24 mouse cellular contexts compared by ENCODE assay signal in the genomic region with DNA sequence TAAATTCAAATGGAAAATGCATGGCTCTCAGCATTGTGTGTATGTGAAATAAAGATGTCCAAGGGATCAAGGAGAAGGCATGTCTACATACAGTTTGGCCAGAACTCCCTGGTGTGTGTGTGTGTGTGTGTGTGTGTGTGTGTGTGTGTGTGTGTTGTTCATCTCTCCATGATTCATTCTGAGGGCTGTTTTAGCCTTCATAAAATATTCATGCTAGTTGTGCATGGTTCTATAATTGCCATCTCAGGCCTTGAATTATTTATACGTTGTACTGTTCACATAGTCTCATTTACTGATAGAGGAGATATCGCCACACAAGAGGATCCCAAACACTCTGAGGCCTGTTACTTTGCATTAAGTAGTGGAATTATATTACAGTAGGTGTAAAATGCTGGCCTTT.
DNase-seq lines count a peak whose midpoint lies in the region; ATAC-seq lines count a peak whose summit lies in the region.
"Had no signal": no experiment of that assay in that cellular context is flagged by ENCODE, and none has a peak within 500 bp of the region (broad histone marks: within the 10 kb centered on the region; RNA-seq: fewer than 3 reads in every experiment).

No protein-coding gene starts in this region.

- H3K27ac ChIP-seq in forebrain, embryonic 14.5 days (ENCODE audit: low read depth, low read length): no peak overlapping the region
- no peak overlapping the region for H3K27ac ChIP-seq in forebrain, embryonic 15.5 days (replicated peaks)
- peak overlapping the region; percentile 42; the same call in 1 of the 2 replicates for H3K27ac ChIP-seq in midbrain, embryonic 12.5 days (replicated peaks)
- H3K27ac ChIP-seq in midbrain, embryonic 10.5 days (replicated peaks): no peak overlapping the region
- no peak overlapping the region for H3K27ac ChIP-seq in midbrain, embryonic 15.5 days
- H3K27ac ChIP-seq in neural tube, embryonic 15.5 days (replicated peaks): peak overlapping the region; percentile 37; the same call in 1 of the 2 replicates
- H3K27ac ChIP-seq: embryonic facial prominence, embryonic 15.5 days; forebrain, embryonic 10.5 days; heart, embryonic 10.5 days had no signal

- 81% methylated on average over 2 of the region's 2 CpGs for WGBS in forebrain, embryonic 14.5 days
- 65% methylated on average over 2 of the region's 2 CpGs for WGBS in forebrain, embryonic 15.5 days
- WGBS in midbrain, embryonic 12.5 days: 68% methylated on average over 2 of the region's 2 CpGs
- WGBS in midbrain, embryonic 10.5 days: 85% methylated on average over 2 of the region's 2 CpGs
- WGBS in midbrain, embryonic 15.5 days: 37% methylated on average over 2 of the region's 2 CpGs
- WGBS in neural tube, embryonic 15.5 days: 63% methylated on average over 2 of the region's 2 CpGs

- H3K4me2 ChIP-seq in forebrain, embryonic 14.5 days (ENCODE audit: low read length): no peak overlapping the region
- H3K4me2 ChIP-seq in forebrain, embryonic 15.5 days (replicated peaks): no peak overlapping the region
- no peak overlapping the region for H3K4me2 ChIP-seq in midbrain, embryonic 12.5 days (replicated peaks)
- no peak overlapping the region for H3K4me2 ChIP-seq in midbrain, embryonic 15.5 days
- no peak overlapping the region for H3K4me2 ChIP-seq in neural tube, embryonic 15.5 days
- H3K4me2 ChIP-seq: embryonic facial prominence, embryonic 15.5 days had no signal

- ATAC-seq in forebrain, embryonic 14.5 days: no peak
- ATAC-seq in forebrain, embryonic 15.5 days (replicated peaks): no peak
- ATAC-seq in midbrain, embryonic 12.5 days (ENCODE audit: low FRiP score, low read depth): no peak
- peak; percentile 59 for ATAC-seq in midbrain, embryonic 15.5 days (replicated peaks)
- no peak for ATAC-seq in neural tube, embryonic 15.5 days (ENCODE audit: low FRiP score)
- ATAC-seq: CD4-positive, CD25-positive, alpha-beta regulatory T cell, adult 4 months; forebrain, embryonic 16.5 days had no signal

- H3K4me3 ChIP-seq in forebrain, embryonic 14.5 days (ENCODE audit: low read depth, low read length): no peak overlapping the region
- H3K4me3 ChIP-seq in forebrain, embryonic 15.5 days: no peak overlapping the region
- no peak overlapping the region for H3K4me3 ChIP-seq in midbrain, embryonic 12.5 days
- H3K4me3 ChIP-seq in midbrain, embryonic 10.5 days: no peak overlapping the region
- no peak overlapping the region for H3K4me3 ChIP-seq in midbrain, embryonic 15.5 days
- no peak overlapping the region for H3K4me3 ChIP-seq in neural tube, embryonic 15.5 days (replicated peaks)
- H3K4me3 ChIP-seq: embryonic facial prominence, embryonic 15.5 days; erythroblast, embryonic 14.5 days; forebrain, embryonic 10.5 days; heart, embryonic 10.5 days had no signal

- H3K36me3 ChIP-seq in forebrain, embryonic 14.5 days (ENCODE audit: control insufficient read depth, insufficient read depth, low read length): no peaks in the 10 kb centered on the region
- no peaks in the 10 kb centered on the region for H3K36me3 ChIP-seq in forebrain, embryonic 15.5 days
- no peaks in the 10 kb centered on the region for H3K36me3 ChIP-seq in midbrain, embryonic 12.5 days
- no peaks in the 10 kb centered on the region for H3K36me3 ChIP-seq in midbrain, embryonic 10.5 days
- H3K36me3 ChIP-seq in midbrain, embryonic 15.5 days (replicated peaks): no peaks in the 10 kb centered on the region
- no peaks in the 10 kb centered on the region for H3K36me3 ChIP-seq in neural tube, embryonic 15.5 days
- H3K36me3 ChIP-seq: embryonic facial prominence, embryonic 15.5 days; forebrain, embryonic 10.5 days; G1E; heart, embryonic 10.5 days had no signal

- H3K4me1 ChIP-seq in forebrain, embryonic 14.5 days (ENCODE audit: control insufficient read depth, insufficient read depth, low read length): peaks cover 19% of the 10 kb centered on the region
- peaks cover 24% of the 10 kb centered on the region for H3K4me1 ChIP-seq in forebrain, embryonic 15.5 days
- peaks cover 31% of the 10 kb centered on the region for H3K4me1 ChIP-seq in midbrain, embryonic 12.5 days
- H3K4me1 ChIP-seq in midbrain, embryonic 10.5 days: peaks cover 47% of the 10 kb centered on the region
- peaks cover 33% of the 10 kb centered on the region for H3K4me1 ChIP-seq in midbrain, embryonic 15.5 days
- H3K4me1 ChIP-seq in neural tube, embryonic 15.5 days: peaks cover 47% of the 10 kb centered on the region

- no peaks in the 10 kb centered on the region for H3K9me3 ChIP-seq in forebrain, embryonic 14.5 days (replicated peaks; ENCODE audit: control insufficient read depth, low read length)
- H3K9me3 ChIP-seq in forebrain, embryonic 15.5 days: no peaks in the 10 kb centered on the region
- no peaks in the 10 kb centered on the region for H3K9me3 ChIP-seq in midbrain, embryonic 12.5 days
- H3K9me3 ChIP-seq in midbrain, embryonic 10.5 days (replicated peaks): no peaks in the 10 kb centered on the region
- no peaks in the 10 kb centered on the region for H3K9me3 ChIP-seq in midbrain, embryonic 15.5 days
- H3K9me3 ChIP-seq in neural tube, embryonic 15.5 days (replicated peaks): no peaks in the 10 kb centered on the region
- H3K9me3 ChIP-seq: embryonic facial prominence, embryonic 15.5 days; forebrain, embryonic 10.5 days; G1E; heart, embryonic 10.5 days had no signal

- peaks cover 10% of the 10 kb centered on the region for H3K27me3 ChIP-seq in forebrain, embryonic 14.5 days (replicated peaks; ENCODE audit: control insufficient read depth, insufficient read depth, low read length)
- H3K27me3 ChIP-seq in forebrain, embryonic 15.5 days: peaks cover 40% of the 10 kb centered on the region
- 0 out of 2 replicates have a peak, but pooled peaks cover 7% of the 10 kb centered on the region for H3K27me3 ChIP-seq in midbrain, embryonic 12.5 days
- peaks cover 19% of the 10 kb centered on the region; the same call in 1 of the 2 replicates for H3K27me3 ChIP-seq in midbrain, embryonic 10.5 days (ENCODE audit: low read depth, poor library complexity, severe bottlenecking)
- no peaks in the 10 kb centered on the region for H3K27me3 ChIP-seq in midbrain, embryonic 15.5 days (replicated peaks)
- no peaks in the 10 kb centered on the region for H3K27me3 ChIP-seq in neural tube, embryonic 15.5 days (replicated peaks)

- DNase-seq in forebrain, embryonic 14.5 days (ENCODE audit: low spot score): peak; percentile 12
- DNase-seq in midbrain, embryonic 10.5 days (ENCODE audit: low spot score): no peak
- no peak for DNase-seq in cerebellum, adult 9-10 months
- no peak for DNase-seq in testis, postnatal 10 days (ENCODE audit: low spot score)
- DNase-seq: adrenal gland, postnatal 14 days; B cell, adult 2 months; cerebellum, adult 18-20 months; cerebellum, postnatal 10 days; embryo, embryonic 11 days; gastrocnemius, postnatal 10 days; heart, adult 18-20 months; heart, postnatal 10 days; heart, postnatal 4 days had no signal

- H3K9ac ChIP-seq in forebrain, embryonic 14.5 days (ENCODE audit: low read length): no peak overlapping the region
- no peak overlapping the region for H3K9ac ChIP-seq in forebrain, embryonic 15.5 days (replicated peaks)
- no peak overlapping the region for H3K9ac ChIP-seq in midbrain, embryonic 12.5 days (replicated peaks)
- H3K9ac ChIP-seq in midbrain, embryonic 15.5 days: no peak overlapping the region
- no peak overlapping the region for H3K9ac ChIP-seq in neural tube, embryonic 15.5 days (replicated peaks)
- H3K9ac ChIP-seq: embryonic facial prominence, embryonic 15.5 days had no signal

Comparison
In these comparisons a context has a peak if more than half of its experiments do, and no peak if none do; other contexts are left out.
1. H3K27ac ChIP-seq: peak in midbrain, embryonic 12.5 days (single experiment) and neural tube, embryonic 15.5 days (single experiment); none in forebrain, embryonic 14.5 days (single experiment), forebrain, embryonic 15.5 days (single experiment), midbrain, embryonic 10.5 days (single experiment) and midbrain, embryonic 15.5 days (single experiment).